Mouse (Mus musculus): ENCODE measurements around the gene Ddb2.

DNA sequence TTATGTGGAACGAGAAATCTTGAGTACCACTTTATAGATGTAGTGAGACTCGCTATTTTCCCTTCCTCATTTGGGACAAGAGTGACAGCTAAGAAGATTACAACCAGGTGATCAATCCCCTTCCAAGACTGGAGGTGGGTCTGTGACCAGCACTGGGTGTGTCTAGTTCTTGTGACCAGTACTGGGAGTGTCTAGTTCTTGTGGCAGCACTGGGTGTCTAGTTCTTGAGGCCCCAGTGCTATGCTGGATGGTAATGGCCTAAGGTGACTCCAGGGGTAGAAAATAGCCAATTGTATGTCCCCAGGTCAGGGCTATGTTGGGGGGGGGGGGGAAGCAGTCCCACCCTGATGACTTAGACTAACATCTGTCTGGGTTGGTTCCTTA, 42.6 kb upstream of the Ddb2 start:
- TF ChIP-seq CTCF (IDR thresholded peaks at IDR 0.05; ENCODE audit: low read depth) (no peak), EP300 (IDR thresholded peaks at IDR 0.05; ENCODE audit: low read depth) (no peak)

All from heart, postnatal 0 days (tissue).